ENCODE assay signal across 8 mouse cellular contexts in the genomic region with DNA sequence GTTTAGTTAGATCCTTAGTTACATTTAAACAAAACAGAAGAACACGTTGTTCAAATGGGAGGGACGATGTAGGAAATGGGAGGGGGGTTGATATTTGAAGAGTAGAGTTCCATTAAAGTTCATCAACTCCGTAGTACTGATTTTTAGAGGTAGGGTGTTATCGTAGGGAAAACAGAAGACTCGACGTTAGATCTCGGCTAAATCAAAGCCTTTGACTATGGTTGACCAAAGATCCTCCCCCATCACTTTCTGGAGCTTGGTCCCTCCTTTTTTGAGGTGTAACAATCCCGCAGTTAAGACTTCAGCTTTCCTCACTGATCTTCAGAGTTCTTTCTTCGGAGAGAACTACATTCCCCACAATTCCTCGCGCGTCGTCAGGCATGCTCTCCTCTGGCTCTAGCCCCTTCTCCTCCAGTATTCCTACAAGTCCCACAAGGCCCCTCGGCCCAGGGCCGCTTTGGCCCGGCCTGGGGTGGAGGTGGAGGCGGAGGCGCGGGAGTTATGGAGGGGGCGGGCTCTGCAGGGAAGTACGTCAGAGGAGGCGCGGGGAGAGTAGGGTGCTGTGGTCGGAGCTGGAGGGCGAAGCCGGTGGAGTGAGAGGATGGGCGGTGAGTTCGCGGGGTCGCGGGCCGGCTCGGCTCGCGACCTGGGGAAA. TPM values are rescaled to one million over a fixed set of nuclear protein-coding genes. Genes with fewer than 3 reads are reported as not detected.
DNase-seq lines count a peak whose midpoint lies in the region; ATAC-seq lines count a peak whose summit lies in the region.

A gene (plus strand): TSS at position 434 of the 655 bp plus-strand sequence.

- H3K4me1 ChIP-seq in brown adipose tissue, adult 24 weeks (ENCODE audit: control insufficient read depth, insufficient read depth, insufficient read length, low read length) = no peaks in the 10 kb centered on the region
- H3K4me1 ChIP-seq in heart, embryonic 13.5 days = peaks cover 11% of the 10 kb centered on the region
- peaks cover 7% of the 10 kb centered on the region for H3K4me1 ChIP-seq in liver, embryonic 12.5 days
- H3K4me1 ChIP-seq in stomach, embryonic 15.5 days = peaks cover 5% of the 10 kb centered on the region; the same call in 1 of the 2 replicates

- whole genome bisulfite sequencing in heart, embryonic 13.5 days = 2% methylated on average over 35 of the region's 35 CpGs
- WGBS in liver, embryonic 12.5 days (ENCODE audit: insufficient replicate concordance) = 4% methylated on average over 32 of the region's 35 CpGs
- WGBS in stomach, embryonic 15.5 days = 1% methylated on average over 33 of the region's 35 CpGs

- peak; percentile 96 for DNase-seq in CD4-positive, CD25-positive, alpha-beta regulatory T cell, adult 2 months (ENCODE audit: low read depth, low spot score)
- peak; percentile 85 for DNase-seq in fat pad, adult 2 months (ENCODE audit: extremely low read depth, low read depth, low spot score)
- peak; percentile 96 for DNase-seq in kidney, postnatal 10 days
- DNase-seq in natural killer cell, adult 2 months (ENCODE audit: low spot score in 2 of 2) = peak; percentile 93 to 94

- peak within 1 kb of the TSS; percentile 82 for H3K4me2 ChIP-seq in heart, embryonic 13.5 days
- peak within 1 kb of the TSS; percentile 88 for H3K4me2 ChIP-seq in liver, embryonic 12.5 days
- H3K4me2 ChIP-seq in stomach, embryonic 15.5 days = peak within 1 kb of the TSS; percentile 64

- no peaks in the 10 kb centered on the region for H3K9me3 ChIP-seq in heart, embryonic 13.5 days
- no peaks in the 10 kb centered on the region for H3K9me3 ChIP-seq in liver, embryonic 12.5 days (replicated peaks)
- no peaks in the 10 kb centered on the region for H3K9me3 ChIP-seq in stomach, embryonic 15.5 days

- H3K27me3 ChIP-seq in heart, embryonic 13.5 days (replicated peaks) = no peaks in the 10 kb centered on the region
- H3K27me3 ChIP-seq in liver, embryonic 12.5 days (replicated peaks) = no peaks in the 10 kb centered on the region
- no peaks in the 10 kb centered on the region for H3K27me3 ChIP-seq in stomach, embryonic 15.5 days (replicated peaks)

- peak within 1 kb of the TSS; percentile 93 for H3K4me3 ChIP-seq in brown adipose tissue, adult 24 weeks (ENCODE audit: insufficient read depth, low read depth, low read length)
- H3K4me3 ChIP-seq in heart, embryonic 13.5 days = peak within 1 kb of the TSS; percentile 71
- peak within 1 kb of the TSS; percentile 84 for H3K4me3 ChIP-seq in liver, embryonic 12.5 days
- peak within 1 kb of the TSS; percentile 69 for H3K4me3 ChIP-seq in stomach, embryonic 15.5 days (replicated peaks)

- H3K36me3 ChIP-seq in heart, embryonic 13.5 days = peaks cover 31% of the 10 kb centered on the region
- peaks cover 30% of the 10 kb centered on the region for H3K36me3 ChIP-seq in liver, embryonic 12.5 days
- peaks cover 24% of the 10 kb centered on the region for H3K36me3 ChIP-seq in stomach, embryonic 15.5 days

- peak within 1 kb of the TSS; percentile 88 for H3K9ac ChIP-seq in heart, embryonic 13.5 days
- H3K9ac ChIP-seq in liver, embryonic 12.5 days = peak within 1 kb of the TSS; percentile 82
- H3K9ac ChIP-seq in stomach, embryonic 15.5 days = peak within 1 kb of the TSS; percentile 65

- ATAC-seq in heart, embryonic 13.5 days (ENCODE audit: extremely low read depth, insufficient number of reproducible peaks, low FRiP score, low TSS enrichment) = peak; percentile 100
- ATAC-seq in liver, embryonic 12.5 days = peak; percentile 100
- ATAC-seq in stomach, embryonic 15.5 days (ENCODE audit: insufficient read depth, low FRiP score, low read depth) = peak; percentile 100

- peak within 1 kb of the TSS; percentile 69 for H3K27ac ChIP-seq in brown adipose tissue, adult 24 weeks (replicated peaks; ENCODE audit: low read depth, low read length)
- peak within 1 kb of the TSS; percentile 86 for H3K27ac ChIP-seq in heart, embryonic 13.5 days (replicated peaks)
- H3K27ac ChIP-seq in liver, embryonic 12.5 days = peak within 1 kb of the TSS; percentile 82
- H3K27ac ChIP-seq in stomach, embryonic 15.5 days = peak within 1 kb of the TSS; percentile 88

RNA-seq across cellular contexts. Expression of the gene that starts here (rescaled TPM):
- 22.5 and 41.1 TPM in 2 replicates for polyA plus RNA-seq in brown adipose tissue, adult 24 weeks (2012; ENCODE audit: insufficient read depth, insufficient read length, missing spikeins)
- polyA plus RNA-seq in heart, embryonic 13.5 days (2015; fragmentation: Nextera tagmentation; extraction: Ambion mirVana) = 96.1 and 103 TPM in 2 replicates
- polyA plus RNA-seq in liver, embryonic 12.5 days (2016; fragmentation: Nextera tagmentation; extraction: Ambion mirVana) = 41.3 and 41.8 TPM in 2 replicates
- 111 and 117 TPM in 2 replicates for polyA plus RNA-seq in stomach, embryonic 15.5 days (2015; fragmentation: Nextera tagmentation; extraction: Ambion mirVana)

Comparison
In these comparisons a context has a peak if more than half of its experiments do, and no peak if none do; other contexts are left out.
1. Peak in every context shown above with its lines: DNase-seq, ATAC-seq, H3K4me3 ChIP-seq and H3K27ac ChIP-seq.